Mouse (Mus musculus) naive thymus-derived CD4-positive, alpha-beta T cell, adult 2 months (primary cell): ENCODE measurements around the gene H2al1g.
"Not testable (repeated sequence)": the region's sequence is repeated elsewhere in the genome, so short reads cannot be mapped to it uniquely, and the experiment has no call there.

Source experiments
- DNase-seq: peaks from one replicate; pipeline ENCODE4 v3.0.0-alpha.2; 2011; ENCODE audit warnings: low read depth

H2al1g gene

DNA sequence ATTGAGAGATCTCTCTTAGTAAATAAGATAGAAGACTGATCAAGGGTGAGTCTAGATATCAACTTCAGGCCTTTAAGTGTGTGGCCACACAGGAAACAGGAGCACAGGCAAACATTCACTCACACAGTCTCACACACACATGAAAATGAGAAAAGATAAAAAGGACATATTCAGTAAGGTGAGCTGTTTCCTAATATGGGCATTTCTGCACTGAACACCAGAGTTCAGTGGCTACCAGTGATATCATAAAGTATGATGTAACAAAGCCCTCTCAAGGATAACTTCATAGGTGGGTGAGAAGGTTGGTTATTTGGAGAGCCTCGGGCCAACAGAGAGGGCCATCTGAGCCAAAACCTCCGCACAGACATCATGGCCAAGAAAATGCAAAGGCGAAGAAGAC lies at the start of gene H2al1g:
TSS of gene H2al1g (plus strand) at position 301 of the 400 bp plus-strand sequence.
- DNase-seq = not testable (repeated sequence)

DNA sequence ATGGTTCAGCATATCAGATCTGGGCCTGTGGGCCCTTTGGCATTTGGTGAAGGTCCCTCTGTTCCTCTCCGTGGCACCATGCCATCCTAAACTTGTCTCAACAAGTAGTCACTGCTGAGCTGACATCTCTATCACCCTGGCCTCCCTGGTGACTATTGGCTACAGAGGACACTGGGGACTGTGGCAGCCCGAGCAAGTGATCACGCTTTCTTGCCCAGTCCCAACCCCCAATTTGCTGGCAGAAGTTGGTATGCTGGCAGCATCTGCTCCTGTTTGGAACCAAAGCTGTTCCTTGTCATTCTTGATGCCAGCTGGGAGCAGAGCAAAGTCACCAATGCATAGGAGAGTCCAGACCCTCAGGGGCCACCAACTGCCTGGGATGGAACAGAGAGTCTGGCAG lies 49.0 kb upstream of the H2al1g start:
- no peak for DNase-seq

DNA sequence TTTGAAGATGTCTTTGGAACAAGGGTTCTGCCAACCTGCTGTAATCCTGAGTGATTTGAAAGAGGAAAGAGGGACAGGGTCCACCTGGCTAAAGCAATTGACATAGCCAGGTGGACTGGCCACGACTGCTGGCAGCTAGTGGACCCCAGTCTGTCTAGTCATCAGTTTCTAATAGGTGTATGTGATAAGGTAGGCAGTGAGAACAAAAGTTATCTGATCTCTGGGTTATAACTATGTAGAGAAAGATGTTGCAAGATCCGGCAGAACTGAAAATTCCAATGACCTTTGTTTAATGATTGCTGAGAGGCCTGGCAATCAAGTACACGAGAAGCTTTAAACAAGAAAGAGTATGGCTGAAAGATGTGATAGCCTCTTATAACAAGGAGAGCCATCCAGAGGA lies 44.9 kb upstream of the H2al1g start:
- DNase-seq = no peak

DNA sequence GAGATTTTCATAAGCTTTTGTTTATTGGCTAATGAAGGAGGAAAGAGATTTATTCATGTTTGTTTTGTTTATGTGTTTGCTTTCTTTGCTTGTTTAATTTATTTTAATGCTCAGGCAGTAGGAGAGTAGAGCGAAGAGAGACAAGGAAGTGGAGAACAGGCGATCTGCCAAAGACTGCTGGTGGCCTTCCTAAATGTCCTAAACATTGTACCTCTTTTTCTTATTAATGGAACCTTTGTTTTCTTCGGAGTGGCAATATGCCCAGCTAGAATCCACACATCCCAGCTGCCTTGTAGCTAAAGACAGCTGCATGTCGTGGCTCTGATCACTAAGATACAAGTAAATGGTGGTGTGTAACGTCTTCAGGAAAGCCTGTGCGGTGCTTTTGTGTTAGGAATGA lies 41.0 kb upstream of the H2al1g start:
- no peak for DNase-seq

DNA sequence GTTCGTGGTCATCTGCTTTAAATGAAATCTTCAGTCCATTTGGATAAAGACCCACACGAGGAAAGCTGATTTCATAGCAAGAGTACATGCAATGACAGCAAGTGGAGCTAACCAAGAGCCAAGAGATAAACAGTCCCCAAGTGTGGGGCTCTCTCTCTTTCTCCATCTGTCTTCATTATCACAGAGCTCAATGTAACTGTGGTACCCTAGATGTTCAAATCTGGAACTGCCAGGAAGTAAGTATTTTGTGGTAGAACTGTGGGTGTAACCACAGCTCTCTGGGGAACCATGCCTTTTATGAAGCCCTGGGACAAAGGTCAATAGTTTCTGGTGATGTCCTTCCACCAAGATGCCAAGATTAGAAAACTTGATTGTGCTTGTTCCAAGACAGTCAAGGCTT lies 37.3 kb upstream of the H2al1g start:
- no peak for DNase-seq

DNA sequence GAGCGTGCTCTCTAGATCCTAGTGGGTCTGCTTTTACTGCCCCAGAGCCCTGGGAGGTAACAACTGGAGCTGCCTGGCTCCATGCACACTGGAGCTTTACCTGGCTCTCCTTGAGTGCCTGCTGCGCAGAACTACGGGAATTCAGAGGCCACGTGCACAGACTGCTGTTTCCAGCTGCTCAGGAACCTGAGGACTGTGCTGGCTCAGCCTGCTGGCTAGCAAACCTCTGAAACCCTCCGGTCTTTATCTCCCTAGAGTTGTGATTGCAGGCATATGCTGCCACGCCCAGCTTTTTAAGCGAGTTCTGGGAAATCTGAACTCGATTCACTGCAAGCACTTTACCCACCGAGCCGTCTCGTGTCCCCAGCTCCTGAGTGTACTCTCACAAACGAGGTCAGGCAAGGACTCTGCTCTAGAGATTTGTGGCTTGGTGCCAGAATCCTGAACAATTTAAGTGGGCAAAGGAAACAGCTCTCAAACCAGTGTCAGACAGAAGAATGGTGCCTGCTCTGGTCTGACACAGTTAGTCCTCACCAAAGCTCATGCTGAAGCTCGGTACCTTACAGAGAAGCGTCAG lies 29.7 kb upstream of the H2al1g start:
- no peak for DNase-seq

DNA sequence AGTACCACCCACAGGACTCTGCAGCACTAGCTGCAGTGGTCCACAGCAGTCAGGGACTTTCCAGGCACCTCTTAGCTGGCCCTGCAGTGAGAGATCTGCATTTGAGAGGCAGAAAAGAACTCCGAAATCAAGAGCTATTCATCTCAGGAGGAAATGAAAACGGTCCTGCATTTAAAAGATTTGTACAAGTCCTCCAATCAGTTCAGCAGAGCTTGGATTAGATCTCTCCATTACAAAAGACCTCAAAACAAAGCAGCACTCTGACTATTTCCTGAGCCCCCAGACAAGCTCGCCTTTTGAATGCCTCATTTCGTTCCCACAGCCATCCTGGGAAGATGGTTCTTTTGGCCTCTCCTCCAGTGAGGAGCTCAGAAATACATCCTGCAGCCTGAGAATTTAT lies 28.8 kb upstream of the H2al1g start:
- DNase-seq = no peak

DNA sequence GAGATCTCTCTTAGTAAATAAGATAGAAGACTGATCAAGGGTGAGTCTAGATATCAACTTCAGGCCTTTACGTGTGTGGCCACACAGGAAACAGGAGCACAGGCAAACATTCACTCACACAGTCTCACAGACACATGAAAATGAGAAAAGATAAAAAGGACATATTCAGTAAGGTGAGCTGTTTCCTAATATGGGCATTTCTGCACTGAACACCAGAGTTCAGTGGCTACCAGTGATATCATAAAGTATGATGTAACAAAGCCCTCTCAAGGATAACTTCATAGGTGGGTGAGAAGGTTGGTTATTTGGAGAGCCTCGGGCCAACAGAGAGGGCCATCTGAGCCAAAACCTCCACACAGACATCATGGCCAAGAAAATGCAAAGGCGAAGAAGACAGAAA lies 19.1 kb upstream of the H2al1g start, which contains the start of gene H2al1a:
TSS of gene H2al1a (plus strand) at position 301 of the 400 bp plus-strand sequence.
- not testable (repeated sequence) for DNase-seq

DNA sequence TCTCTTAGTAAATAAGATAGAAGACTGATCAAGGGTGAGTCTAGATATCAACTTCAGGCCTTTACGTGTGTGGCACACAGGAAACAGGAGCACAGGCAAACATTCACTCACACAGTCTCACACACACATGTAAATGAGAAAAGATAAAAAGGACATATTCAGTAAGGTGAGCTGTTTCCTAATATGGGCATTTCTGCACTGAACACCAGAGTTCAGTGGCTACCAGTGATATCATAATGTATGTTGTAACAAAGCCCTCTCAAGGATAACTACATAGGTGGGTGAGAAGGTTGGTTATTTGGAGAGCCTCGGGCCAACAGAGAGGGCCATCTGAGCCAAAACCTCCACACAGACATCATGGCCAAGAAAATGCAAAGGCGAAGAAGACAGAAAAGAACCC lies 15.9 kb upstream of the H2al1g start, which contains the start of gene H2al1b:
TSS of gene H2al1b (plus strand) at position 301 of the 400 bp plus-strand sequence.
- not testable (repeated sequence) for DNase-seq

DNA sequence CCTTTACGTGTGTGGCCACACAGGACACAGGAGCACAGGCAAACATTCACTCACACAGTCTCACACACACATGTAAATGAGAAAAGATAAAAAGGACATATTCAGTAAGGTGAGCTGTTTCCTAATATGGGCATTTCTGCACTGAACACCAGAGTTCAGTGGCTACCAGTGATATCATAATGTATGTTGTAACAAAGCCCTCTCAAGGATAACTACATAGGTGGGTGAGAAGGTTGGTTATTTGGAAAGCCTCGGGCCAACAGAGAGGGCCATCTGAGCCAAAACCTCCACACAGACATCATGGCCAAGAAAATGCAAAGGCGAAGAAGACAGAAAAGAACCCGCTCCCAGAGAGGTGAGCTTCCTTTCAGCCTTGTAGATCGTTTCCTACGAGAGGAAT lies 12.7 kb upstream of the H2al1g start, which contains the start of gene H2al1c:
TSS of gene H2al1c (plus strand) at position 301 of the 400 bp plus-strand sequence.
- not testable (repeated sequence) for DNase-seq

DNA sequence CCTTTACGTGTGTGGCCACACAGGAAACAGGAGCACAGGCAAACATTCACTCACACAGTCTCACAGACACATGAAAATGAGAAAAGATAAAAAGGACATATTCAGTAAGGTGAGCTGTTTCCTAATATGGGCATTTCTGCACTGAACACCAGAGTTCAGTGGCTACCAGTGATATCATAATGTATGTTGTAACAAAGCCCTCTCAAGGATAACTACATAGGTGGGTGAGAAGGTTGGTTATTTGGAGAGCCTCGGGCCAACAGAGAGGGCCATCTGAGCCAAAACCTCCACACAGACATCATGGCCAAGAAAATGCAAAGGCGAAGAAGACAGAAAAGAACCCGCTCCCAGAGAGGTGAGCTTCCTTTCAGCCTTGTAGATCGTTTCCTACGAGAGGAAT lies 9.5 kb upstream of the H2al1g start, which contains the start of gene H2al1d:
TSS of gene H2al1d (plus strand) at position 301 of the 400 bp plus-strand sequence.
- not testable (repeated sequence) for DNase-seq

DNA sequence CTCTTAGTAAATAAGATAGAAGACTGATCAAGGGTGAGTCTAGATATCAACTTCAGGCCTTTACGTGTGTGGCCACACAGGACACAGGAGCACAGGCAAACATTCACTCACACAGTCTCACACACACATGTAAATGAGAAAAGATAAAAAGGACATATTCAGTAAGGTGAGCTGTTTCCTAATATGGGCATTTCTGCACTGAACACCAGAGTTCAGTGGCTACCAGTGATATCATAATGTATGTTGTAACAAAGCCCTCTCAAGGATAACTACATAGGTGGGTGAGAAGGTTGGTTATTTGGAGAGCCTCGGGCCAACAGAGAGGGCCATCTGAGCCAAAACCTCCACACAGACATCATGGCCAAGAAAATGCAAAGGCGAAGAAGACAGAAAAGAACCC lies 6.4 kb upstream of the H2al1g start, which contains the start of gene H2al1e:
TSS of gene H2al1e (plus strand) at position 301 of the 400 bp plus-strand sequence.
- DNase-seq = not testable (repeated sequence)

DNA sequence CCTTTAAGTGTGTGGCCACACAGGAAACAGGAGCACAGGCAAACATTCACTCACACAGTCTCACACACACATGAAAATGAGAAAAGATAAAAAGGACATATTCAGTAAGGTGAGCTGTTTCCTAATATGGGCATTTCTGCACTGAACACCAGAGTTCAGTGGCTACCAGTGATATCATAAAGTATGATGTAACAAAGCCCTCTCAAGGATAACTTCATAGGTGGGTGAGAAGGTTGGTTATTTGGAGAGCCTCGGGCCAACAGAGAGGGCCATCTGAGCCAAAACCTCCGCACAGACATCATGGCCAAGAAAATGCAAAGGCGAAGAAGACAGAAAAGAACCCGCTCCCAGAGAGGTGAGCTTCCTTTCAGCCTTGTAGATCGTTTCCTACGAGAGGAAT lies 3.2 kb upstream of the H2al1g start, which contains the start of gene H2al1f:
TSS of gene H2al1f (plus strand) at position 301 of the 400 bp plus-strand sequence.
- DNase-seq = not testable (repeated sequence)

DNA sequence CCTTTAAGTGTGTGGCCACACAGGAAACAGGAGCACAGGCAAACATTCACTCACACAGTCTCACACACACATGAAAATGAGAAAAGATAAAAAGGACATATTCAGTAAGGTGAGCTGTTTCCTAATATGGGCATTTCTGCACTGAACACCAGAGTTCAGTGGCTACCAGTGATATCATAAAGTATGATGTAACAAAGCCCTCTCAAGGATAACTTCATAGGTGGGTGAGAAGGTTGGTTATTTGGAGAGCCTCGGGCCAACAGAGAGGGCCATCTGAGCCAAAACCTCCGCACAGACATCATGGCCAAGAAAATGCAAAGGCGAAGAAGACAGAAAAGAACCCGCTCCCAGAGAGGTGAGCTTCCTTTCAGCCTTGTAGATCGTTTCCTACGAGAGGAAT lies 3.1 kb downstream of the H2al1g start, which contains the start of gene H2al1h:
TSS of gene H2al1h (plus strand) at position 301 of the 400 bp plus-strand sequence.
- not testable (repeated sequence) for DNase-seq

DNA sequence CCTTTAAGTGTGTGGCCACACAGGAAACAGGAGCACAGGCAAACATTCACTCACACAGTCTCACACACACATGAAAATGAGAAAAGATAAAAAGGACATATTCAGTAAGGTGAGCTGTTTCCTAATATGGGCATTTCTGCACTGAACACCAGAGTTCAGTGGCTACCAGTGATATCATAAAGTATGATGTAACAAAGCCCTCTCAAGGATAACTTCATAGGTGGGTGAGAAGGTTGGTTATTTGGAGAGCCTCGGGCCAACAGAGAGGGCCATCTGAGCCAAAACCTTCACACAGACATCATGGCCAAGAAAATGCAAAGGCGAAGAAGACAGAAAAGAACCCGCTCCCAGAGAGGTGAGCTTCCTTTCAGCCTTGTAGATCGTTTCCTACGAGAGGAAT lies 6.3 kb downstream of the H2al1g start, which contains the start of gene H2al1i:
TSS of gene H2al1i (plus strand) at position 301 of the 400 bp plus-strand sequence.
- DNase-seq = not testable (repeated sequence)

DNA sequence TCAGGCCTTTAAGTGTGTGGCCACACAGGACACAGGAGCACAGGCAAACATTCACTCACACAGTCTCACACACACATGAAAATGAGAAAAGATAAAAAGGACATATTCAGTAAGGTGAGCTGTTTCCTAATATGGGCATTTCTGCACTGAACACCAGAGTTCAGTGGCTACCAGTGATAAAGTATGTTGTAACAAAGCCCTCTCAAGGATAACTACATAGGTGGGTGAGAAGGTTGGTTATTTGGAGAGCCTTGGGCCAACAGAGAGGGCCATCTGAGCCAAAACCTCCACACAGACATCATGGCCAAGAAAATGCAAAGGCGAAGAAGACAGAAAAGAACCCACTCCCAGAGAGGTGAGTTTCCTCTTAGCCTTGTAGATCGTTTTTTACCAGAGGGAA lies 9.5 kb downstream of the H2al1g start, which contains the start of gene H2al1j:
TSS of gene H2al1j (plus strand) at position 301 of the 400 bp plus-strand sequence.
- not testable (repeated sequence) for DNase-seq

DNA sequence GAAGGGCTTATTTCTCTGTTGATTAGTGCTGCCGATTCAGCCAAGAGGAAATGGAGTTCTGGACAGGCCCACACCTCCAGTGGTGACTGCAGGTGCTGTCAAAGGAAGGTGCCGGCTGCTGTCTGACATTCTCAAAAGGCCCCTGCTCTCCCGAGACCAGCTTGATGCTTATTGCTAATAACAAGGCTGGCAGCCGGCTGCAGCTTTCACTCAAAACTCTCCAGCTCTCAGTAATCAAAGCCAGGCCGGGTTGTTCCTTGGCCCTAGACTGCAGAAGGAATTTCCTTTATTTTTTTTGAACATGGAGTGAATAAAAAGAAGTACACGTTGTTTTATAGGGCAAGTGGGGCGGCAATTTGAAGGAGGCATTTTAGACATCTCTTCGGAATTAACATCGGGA lies 27.7 kb downstream of the H2al1g start:
- no peak for DNase-seq

DNA sequence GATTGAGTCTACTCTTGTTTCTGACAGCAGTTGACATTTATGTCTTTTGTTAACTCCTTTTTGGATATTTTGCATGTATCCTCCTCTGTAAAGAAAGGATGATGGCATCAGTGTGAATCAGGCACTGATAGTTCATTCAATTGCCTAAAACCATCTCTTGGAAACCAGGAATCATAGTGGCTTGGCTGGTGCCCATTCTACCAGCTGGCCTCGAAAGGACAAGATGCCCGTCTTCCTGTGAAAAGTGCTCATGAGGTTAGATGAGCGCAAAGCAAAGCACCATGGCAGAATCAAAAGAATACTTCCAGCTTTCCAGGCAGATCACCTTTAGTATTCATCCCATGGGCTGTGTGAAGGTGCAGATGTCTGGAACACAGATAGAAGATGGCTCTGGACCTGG lies 28.7 kb downstream of the H2al1g start:
- DNase-seq = no peak

DNA sequence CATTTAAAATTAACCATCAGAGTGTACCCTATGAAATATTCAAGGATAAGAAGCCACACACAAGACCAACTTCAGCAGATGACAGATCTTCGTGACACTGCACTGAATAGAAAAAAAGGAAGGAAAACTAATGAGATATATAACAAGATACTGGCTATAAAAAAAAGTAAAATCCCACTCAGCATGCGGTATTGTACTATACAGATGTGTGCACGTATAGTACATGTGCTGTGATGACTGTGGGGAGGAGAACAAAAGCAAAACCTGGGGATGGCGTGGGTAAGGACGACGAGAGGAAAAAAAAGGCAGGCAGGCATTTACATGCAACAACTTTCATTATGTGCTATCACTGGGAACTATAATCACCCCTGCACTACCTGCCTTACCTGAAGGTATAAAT lies 42.8 kb downstream of the H2al1g start:
- no peak for DNase-seq

DNA sequence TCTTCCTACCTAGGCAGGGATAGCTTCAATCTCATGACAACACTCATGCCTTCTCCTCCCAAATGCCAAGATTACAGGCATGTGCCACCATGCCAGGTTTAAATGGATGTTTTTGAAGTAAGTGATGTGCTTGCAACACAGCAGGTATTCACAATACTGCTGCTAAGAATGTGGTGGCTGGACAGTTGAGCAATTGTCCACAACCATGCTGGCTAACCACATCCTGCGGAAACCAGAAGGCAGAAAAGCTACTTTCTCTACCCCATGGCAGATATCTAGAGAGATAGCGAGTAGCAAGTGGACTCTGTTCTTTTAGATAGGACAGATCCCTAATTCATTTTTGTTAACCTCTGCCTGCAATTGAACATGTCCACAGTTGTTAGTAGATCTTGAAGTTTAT lies 43.2 kb downstream of the H2al1g start:
- no peak for DNase-seq

DNA sequence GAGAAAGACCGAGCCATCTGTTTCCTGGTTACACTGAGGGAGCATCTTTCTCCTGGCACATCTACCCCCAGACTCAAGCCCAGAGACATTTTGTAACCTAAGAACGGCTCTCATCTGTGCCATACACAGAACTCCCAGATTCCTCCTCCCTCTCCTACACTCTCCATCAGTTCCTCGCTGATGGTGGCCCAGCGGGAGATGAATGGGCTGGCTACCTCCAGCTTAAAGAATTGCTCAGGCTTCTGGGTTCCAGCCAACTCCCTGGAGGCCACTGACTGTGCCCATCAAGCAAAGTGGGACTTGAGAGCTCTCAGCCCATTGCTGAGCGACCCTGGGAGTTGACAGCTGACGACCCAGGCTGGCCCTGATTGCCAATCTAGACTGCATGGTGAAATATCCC lies 45.8 kb downstream of the H2al1g start:
- DNase-seq = no peak

DNA sequence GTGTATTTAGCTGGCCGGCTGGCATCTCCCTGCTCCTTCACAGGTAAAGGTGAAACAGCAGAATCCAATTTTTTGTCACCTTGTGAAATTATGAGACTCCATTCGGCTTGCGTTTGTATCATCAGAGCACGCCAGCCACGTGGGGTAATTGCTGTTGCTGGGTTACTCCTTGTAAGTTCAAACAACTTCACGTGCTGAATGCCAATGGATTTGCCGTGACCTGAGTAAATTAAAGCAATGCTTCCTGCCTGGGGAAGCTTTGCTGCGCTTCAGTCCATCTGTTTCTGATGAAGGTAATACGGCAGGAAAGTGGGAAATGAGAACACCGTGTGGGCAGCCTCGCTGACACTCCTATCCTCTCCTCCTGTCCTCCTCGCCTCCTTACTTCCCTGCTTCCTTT lies 47.1 kb downstream of the H2al1g start:
- DNase-seq = no peak
